Mouse (Mus musculus) cortical plate, adult 2 months (tissue): ENCODE measurements around the gene Wdr26.

Experiments used
- CTCF ChIP-seq: fragments of 200-500 bp; IDR thresholded peaks from 2 replicates; pipeline ENCODE4 v1.5.1; 2011; ENCODE audit warnings: mild to moderate bottlenecking, control low read depth, low read length; ENCODE audit not compliant: insufficient read depth; ENCODE audit errors: extremely low read depth
- POLR2A ChIP-seq: fragments of 200-500 bp; IDR thresholded peaks from 2 replicates; pipeline ENCODE4 v1.6.1; 2011; ENCODE audit warnings: mild to moderate bottlenecking, low read length, control low read depth; ENCODE audit not compliant: insufficient read depth; ENCODE audit errors: extremely low read depth

GRCm38 (mm10) chr1:181259056-181259455 lies 47.3 kb upstream of the Wdr26 start:
- no peak for TF ChIP-seq POLR2A
- TF ChIP-seq CTCF: no peak
